Mouse (Mus musculus): Measurements from ENCODE around the gene Glipr2. TPM values are rescaled to one million over a fixed set of nuclear protein-coding genes. Genes with fewer than 3 reads are reported as not detected.
A peak's percentile ranks its signal among the peaks of the same experiment; 100 is the strongest.

Glipr2 gene
- polyA plus RNA-seq, 1 experiment, result 9.7 TPM

GRCm38 (mm10) chr4:43976223-43976740 lies 19.1 kb downstream of the Glipr2 start:
- Histone ChIP-seq H3K36me3 (ENCODE audit: control insufficient read depth, insufficient read depth, low read length) (no peaks in the 10 kb centered on the region), H3K27ac (ENCODE audit: insufficient read depth, low read depth, low read length) (no peak overlapping the region), H3K4me3 (ENCODE audit: low read depth, low read length) (no peak overlapping the region), H3K27me3 (ENCODE audit: control insufficient read depth, insufficient read depth, low read length) (no peaks in the 10 kb centered on the region), H3K4me1 (ENCODE audit: control insufficient read depth, insufficient read depth, insufficient read length, low read length) (peaks cover 11% of the 10 kb centered on the region; the same call in 1 of the 2 replicates)
- 87% methylated on average over 6 of the region's 6 CpGs for WGBS
- TF ChIP-seq CTCF (IDR thresholded peaks at IDR 0.05; ENCODE audit: extremely low read depth, insufficient read length, insufficient replicate concordance, low read depth, low read length) (no peak), POLR2A (IDR thresholded peaks at IDR 0.05; ENCODE audit: low read depth, low read length) (no peak)

- TF ChIP-seq POLR2A (IDR thresholded peaks at IDR 0.05; ENCODE audit: low read depth, low read length), result no peak
- TF ChIP-seq CTCF (IDR thresholded peaks at IDR 0.05; ENCODE audit: extremely low read depth, insufficient read length, insufficient replicate concordance, low read depth, low read length), result no peak
- Histone ChIP-seq H3K4me3 (ENCODE audit: low read depth, low read length) (no peak overlapping the region), H3K27ac (ENCODE audit: insufficient read depth, low read depth, low read length) (peak overlapping the region; percentile 44), H3K27me3 (ENCODE audit: control insufficient read depth, insufficient read depth, low read length) (no peaks in the 10 kb centered on the region), H3K4me1 (ENCODE audit: control insufficient read depth, insufficient read depth, insufficient read length, low read length) (peaks cover 4% of the 10 kb centered on the region; the same call in 1 of the 2 replicates), H3K36me3 (ENCODE audit: control insufficient read depth, insufficient read depth, low read length) (no peaks in the 10 kb centered on the region)
- WGBS, result 53% methylated on average over 17 of the region's 17 CpGs
Measured at GRCm38 (mm10) chr4:43978521-43979443, 21.6 kb downstream of the Glipr2 start.

GRCm38 (mm10) chr4:43979746-43980145 lies 22.5 kb downstream of the Glipr2 start:
- Histone ChIP-seq H3K4me3 (ENCODE audit: low read depth, low read length) (no peak overlapping the region), H3K4me1 (ENCODE audit: control insufficient read depth, insufficient read depth, insufficient read length, low read length) (peaks cover 4% of the 10 kb centered on the region; the same call in 1 of the 2 replicates), H3K27me3 (ENCODE audit: control insufficient read depth, insufficient read depth, low read length) (no peaks in the 10 kb centered on the region), H3K27ac (ENCODE audit: insufficient read depth, low read depth, low read length) (no peak overlapping the region), H3K36me3 (ENCODE audit: control insufficient read depth, insufficient read depth, low read length) (no peaks in the 10 kb centered on the region)
- TF ChIP-seq POLR2A (IDR thresholded peaks at IDR 0.05; ENCODE audit: low read depth, low read length) (no peak), CTCF (IDR thresholded peaks at IDR 0.05; ENCODE audit: extremely low read depth, insufficient read length, insufficient replicate concordance, low read depth, low read length) (no peak)
- WGBS, result 12% methylated on average over 3 of the region's 3 CpGs

GRCm38 (mm10) chr4:43980236-43980635 lies 23.0 kb downstream of the Glipr2 start:
- Histone ChIP-seq H3K4me3 (ENCODE audit: low read depth, low read length) (no peak overlapping the region), H3K27ac (ENCODE audit: insufficient read depth, low read depth, low read length) (no peak overlapping the region), H3K36me3 (ENCODE audit: control insufficient read depth, insufficient read depth, low read length) (no peaks in the 10 kb centered on the region), H3K4me1 (ENCODE audit: control insufficient read depth, insufficient read depth, insufficient read length, low read length) (peaks cover 4% of the 10 kb centered on the region; the same call in 1 of the 2 replicates), H3K27me3 (ENCODE audit: control insufficient read depth, insufficient read depth, low read length) (no peaks in the 10 kb centered on the region)
- 83% methylated on average over 4 of the region's 4 CpGs for WGBS
- TF ChIP-seq POLR2A (IDR thresholded peaks at IDR 0.05; ENCODE audit: low read depth, low read length) (no peak), CTCF (IDR thresholded peaks at IDR 0.05; ENCODE audit: extremely low read depth, insufficient read length, insufficient replicate concordance, low read depth, low read length) (no peak)

GRCm38 (mm10) chr4:43980846-43981245 lies 23.6 kb downstream of the Glipr2 start:
- H3K4me3 ChIP-seq (ENCODE audit: low read depth, low read length), result no peak overlapping the region
- no peaks in the 10 kb centered on the region for H3K27me3 ChIP-seq (ENCODE audit: control insufficient read depth, insufficient read depth, low read length)
- H3K4me1 ChIP-seq (ENCODE audit: control insufficient read depth, insufficient read depth, insufficient read length, low read length), result peaks cover 4% of the 10 kb centered on the region; the same call in 1 of the 2 replicates
- H3K36me3 ChIP-seq (ENCODE audit: control insufficient read depth, insufficient read depth, low read length), result no peaks in the 10 kb centered on the region
- H3K27ac ChIP-seq (ENCODE audit: insufficient read depth, low read depth, low read length), result no peak overlapping the region
- no peak for TF ChIP-seq CTCF (IDR thresholded peaks at IDR 0.05; ENCODE audit: extremely low read depth, insufficient read length, insufficient replicate concordance, low read depth, low read length)
- no peak for TF ChIP-seq POLR2A (IDR thresholded peaks at IDR 0.05; ENCODE audit: low read depth, low read length)
- WGBS, result 90% methylated on average over 6 of the region's 6 CpGs

GRCm38 (mm10) chr4:43981251-43981650 lies 24.1 kb downstream of the Glipr2 start:
- WGBS, result 89% methylated on average over 7 of the region's 7 CpGs
- Histone ChIP-seq H3K36me3 (ENCODE audit: control insufficient read depth, insufficient read depth, low read length) (no peaks in the 10 kb centered on the region), H3K27me3 (ENCODE audit: control insufficient read depth, insufficient read depth, low read length) (no peaks in the 10 kb centered on the region), H3K27ac (ENCODE audit: insufficient read depth, low read depth, low read length) (no peak overlapping the region), H3K4me3 (ENCODE audit: low read depth, low read length) (no peak overlapping the region), H3K4me1 (ENCODE audit: control insufficient read depth, insufficient read depth, insufficient read length, low read length) (peaks cover 4% of the 10 kb centered on the region; the same call in 1 of the 2 replicates)
- no peak for TF ChIP-seq POLR2A (IDR thresholded peaks at IDR 0.05; ENCODE audit: low read depth, low read length)
- no peak for TF ChIP-seq CTCF (IDR thresholded peaks at IDR 0.05; ENCODE audit: extremely low read depth, insufficient read length, insufficient replicate concordance, low read depth, low read length)

Measured in small intestine, adult 2 months (tissue).